Mouse (Mus musculus): Measurements from ENCODE around the gene Pard6b. TPM values are rescaled to one million over a fixed set of nuclear protein-coding genes. Genes with fewer than 3 reads are reported as not detected.

The Pard6b gene
- total and polyA plus RNA-seq, 3 experiments, result 3.9 to 7.6 TPM; not detected in 1

DNA sequence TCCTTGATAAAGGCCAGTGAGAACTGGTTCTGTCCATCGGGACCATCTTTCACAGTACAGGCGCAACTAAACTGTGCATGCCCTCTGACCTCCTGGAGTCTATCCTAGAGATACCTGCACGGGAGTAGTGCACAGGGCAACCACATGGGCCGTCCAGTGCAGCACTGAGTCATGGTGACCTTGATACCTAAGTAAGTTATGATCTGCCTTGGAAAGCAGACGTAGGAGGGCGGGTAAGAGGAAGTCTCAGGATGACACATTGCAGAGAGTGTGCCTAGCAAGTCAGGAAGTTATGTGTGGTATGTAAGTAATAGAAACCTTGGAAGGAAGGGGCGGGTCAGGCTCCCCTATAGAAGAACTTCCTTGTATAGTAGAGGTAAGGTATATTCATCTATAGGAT lies 15.3 kb upstream of the Pard6b start:
- Histone ChIP-seq H3K36me3 (ENCODE audit: control insufficient read depth in 1 of 2, insufficient read depth in 2 of 2, low read length in 2 of 2) (no peaks in the 10 kb centered on the region), H3K27me3 (ENCODE audit: control insufficient read depth in 1 of 2, insufficient read depth in 2 of 2, low read length in 2 of 2) (no peaks in the 10 kb centered on the region; a peak in 3 of 4 replicates), H3K9me3 (replicated peaks; ENCODE audit: insufficient read depth, low read length) (no peaks in the 10 kb centered on the region), H3K27ac (ENCODE audit: control insufficient read depth, low read depth, low read length) (no peak overlapping the region), H3K79me2 (ENCODE audit: control insufficient read depth, insufficient read depth, low read length, poor library complexity) (no peaks in the 10 kb centered on the region), H3K4me1 (ENCODE audit: control insufficient read depth in 1 of 2, insufficient read depth in 2 of 2, low read length in 2 of 2) (peaks cover 0 to 4% of the 10 kb centered on the region in 2 experiments; a peak in 1 of 4 replicates), H3K4me3 (ENCODE audit: control insufficient read depth in 1 of 2, insufficient read depth in 1 of 2, low read depth in 2 of 2, low read length in 2 of 2) (no peak overlapping the region), H3K9ac (ENCODE audit: control insufficient read depth, low read depth, low read length, poor library complexity, severe bottlenecking) (no peak overlapping the region)
- no peak for TF ChIP-seq GATA1 (IDR thresholded peaks at IDR 0.05; ENCODE audit: low read depth, low read length)
- no peak for TF ChIP-seq ZC3H11A (IDR thresholded peaks at IDR 0.05; ENCODE audit: low read depth, low read length)
- TF ChIP-seq CHD1 (IDR thresholded peaks at IDR 0.05; ENCODE audit: low read depth, low read length), result no peak
- no peak for TF ChIP-seq TBP (IDR thresholded peaks at IDR 0.05; ENCODE audit: low read depth, low read length)
- no peak for TF ChIP-seq RCOR1 (IDR thresholded peaks at IDR 0.05; ENCODE audit: low read depth, low read length)
- TF ChIP-seq TAL1 (IDR thresholded peaks at IDR 0.05; ENCODE audit: low read length), result no peak
- TF ChIP-seq ZMIZ1 (IDR thresholded peaks at IDR 0.05; ENCODE audit: low read depth, low read length), result no peak
- DNase-seq (ENCODE audit: low read depth, low spot score), result peak; percentile 55

GRCm38 (mm10) chr2:168066783-168067182 lies 14.0 kb upstream of the Pard6b start:
- DNase-seq (ENCODE audit: low read depth, low spot score), result no peak
- Histone ChIP-seq H3K36me3 (ENCODE audit: control insufficient read depth in 1 of 2, insufficient read depth in 2 of 2, low read length in 2 of 2) (no peaks in the 10 kb centered on the region), H3K4me1 (ENCODE audit: control insufficient read depth in 1 of 2, insufficient read depth in 2 of 2, low read length in 2 of 2) (peaks cover 0 to 4% of the 10 kb centered on the region in 2 experiments; a peak in 1 of 4 replicates), H3K4me3 (ENCODE audit: control insufficient read depth in 1 of 2, insufficient read depth in 1 of 2, low read depth in 2 of 2, low read length in 2 of 2) (no peak overlapping the region), H3K27me3 (ENCODE audit: control insufficient read depth in 1 of 2, insufficient read depth in 2 of 2, low read length in 2 of 2) (no peaks in the 10 kb centered on the region; a peak in 3 of 4 replicates), H3K79me2 (ENCODE audit: control insufficient read depth, insufficient read depth, low read length, poor library complexity) (no peaks in the 10 kb centered on the region), H3K9me3 (replicated peaks; ENCODE audit: insufficient read depth, low read length) (no peaks in the 10 kb centered on the region), H3K9ac (ENCODE audit: control insufficient read depth, low read depth, low read length, poor library complexity, severe bottlenecking) (no peak overlapping the region), H3K27ac (ENCODE audit: control insufficient read depth, low read depth, low read length) (no peak overlapping the region)
- TF ChIP-seq NELFE (IDR thresholded peaks at IDR 0.05; ENCODE audit: low read depth, low read length) (no peak), USF2 (IDR thresholded peaks at IDR 0.05; ENCODE audit: borderline replicate concordance in 1 of 2, insufficient read depth in 1 of 2, low read depth in 1 of 2, low read length in 2 of 2) (no peak), ZC3H11A (IDR thresholded peaks at IDR 0.05; ENCODE audit: low read depth, low read length) (no peak), JUND (IDR thresholded peaks at IDR 0.05; ENCODE audit: low read depth, low read length) (no peak), UBTF (IDR thresholded peaks at IDR 0.05; ENCODE audit: borderline replicate concordance, insufficient read depth, low read depth, low read length) (no peak), CHD2 (IDR thresholded peaks at IDR 0.05; ENCODE audit: low read length) (no peak), POLR2AphosphoS5 (IDR thresholded peaks at IDR 0.05; ENCODE audit: borderline replicate concordance, low read depth, low read length) (no peak)

DNA sequence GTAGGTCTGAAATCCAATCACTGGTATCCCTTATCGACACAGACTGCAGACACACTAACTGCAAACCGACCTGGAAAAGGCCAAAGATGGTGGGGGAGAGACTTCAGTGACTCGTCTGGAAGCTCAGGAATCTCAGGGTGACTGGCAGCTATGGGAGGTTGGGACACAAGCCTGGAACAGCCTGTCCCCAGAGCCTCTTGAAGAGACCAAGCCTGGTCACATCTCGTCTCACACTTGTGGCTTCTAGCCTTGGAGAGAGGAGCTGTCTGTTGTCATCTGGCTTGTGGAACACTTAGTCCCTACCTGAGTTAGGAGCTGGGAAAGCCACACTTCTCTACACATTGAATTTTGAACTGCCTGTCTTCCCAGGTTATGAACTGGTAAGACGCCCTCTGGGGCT lies 10.4 kb upstream of the Pard6b start:
- Histone ChIP-seq H3K4me1 (ENCODE audit: control insufficient read depth in 1 of 2, insufficient read depth in 2 of 2, low read length in 2 of 2) (peaks cover 0 to 2% of the 10 kb centered on the region in 2 experiments; a peak in 1 of 4 replicates), H3K27me3 (ENCODE audit: control insufficient read depth in 1 of 2, insufficient read depth in 2 of 2, low read length in 2 of 2) (peaks cover 0 to 2% of the 10 kb centered on the region in 2 experiments), H3K4me3 (ENCODE audit: control insufficient read depth in 1 of 2, insufficient read depth in 1 of 2, low read depth in 2 of 2, low read length in 2 of 2) (no peak overlapping the region), H3K27ac (ENCODE audit: control insufficient read depth, low read depth, low read length) (no peak overlapping the region), H3K79me2 (ENCODE audit: control insufficient read depth, insufficient read depth, low read length, poor library complexity) (no peaks in the 10 kb centered on the region), H3K36me3 (ENCODE audit: control insufficient read depth in 1 of 2, insufficient read depth in 2 of 2, low read length in 2 of 2) (no peaks in the 10 kb centered on the region), H3K9me3 (replicated peaks; ENCODE audit: insufficient read depth, low read length) (no peaks in the 10 kb centered on the region), H3K9ac (ENCODE audit: control insufficient read depth, low read depth, low read length, poor library complexity, severe bottlenecking) (no peak overlapping the region)
- TF ChIP-seq NELFE (IDR thresholded peaks at IDR 0.05; ENCODE audit: low read depth, low read length), result no peak
- no peak for TF ChIP-seq ZC3H11A (IDR thresholded peaks at IDR 0.05; ENCODE audit: low read depth, low read length)
- TF ChIP-seq SIN3A (IDR thresholded peaks at IDR 0.05; ENCODE audit: low read length), result no peak
- no peak for TF ChIP-seq ELF1 (IDR thresholded peaks at IDR 0.05; ENCODE audit: low read depth, low read length)
- TF ChIP-seq CHD2 (IDR thresholded peaks at IDR 0.05; ENCODE audit: low read length), result no peak
- DNase-seq (ENCODE audit: low read depth, low spot score), result no peak

All from MEL (cell line).